Mouse (Mus musculus): ENCODE data around the gene Vps35. TPM values are rescaled to one million over a fixed set of nuclear protein-coding genes. Genes with fewer than 3 reads are reported as not detected.

Vps35 gene
- polyA plus RNA-seq, 1 experiment from 2014 or later = 166 TPM

DNA sequence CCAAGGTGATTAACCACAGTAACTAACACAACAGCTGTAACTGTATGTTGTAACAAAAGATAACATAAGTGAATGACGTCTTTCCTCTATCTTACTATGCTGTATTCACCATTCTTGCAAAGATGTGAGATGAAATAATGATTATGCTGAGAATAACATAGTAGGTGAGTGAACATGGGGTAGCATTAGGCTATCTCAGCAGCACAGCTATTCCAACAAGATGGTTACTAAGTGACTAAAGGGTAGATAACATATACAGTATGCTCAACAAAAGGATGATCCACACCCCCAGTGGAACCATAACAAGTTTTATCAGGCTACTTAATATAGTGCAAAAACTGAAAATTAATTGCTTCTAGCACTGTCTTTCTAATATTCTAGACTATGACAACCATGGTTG lies 12.8 kb downstream of the Vps35 start:
- H3K27ac ChIP-seq (ENCODE audit: low read depth, low read length) = no peak overlapping the region
- H3K4me1 ChIP-seq (replicated peaks; ENCODE audit: control insufficient read depth, insufficient read depth, low read length) = no peaks in the 10 kb centered on the region
- 97% methylated on average over 1 of the region's 1 CpGs for WGBS
- no peaks in the 10 kb centered on the region for H3K9me3 ChIP-seq (ENCODE audit: control insufficient read depth, low read length)
- ATAC-seq (replicated peaks; ENCODE audit: low FRiP score) = no peak
- H3K36me3 ChIP-seq (ENCODE audit: control insufficient read depth, insufficient read depth, low read length) = peaks cover 3% of the 10 kb centered on the region; the same call in 1 of the 2 replicates
- no peak for DNase-seq (ENCODE audit: low spot score)
- H3K27me3 ChIP-seq (ENCODE audit: control insufficient read depth, insufficient read depth, low read length) = no peaks in the 10 kb centered on the region
- no peak overlapping the region for H3K9ac ChIP-seq (ENCODE audit: low read length)
- no peak overlapping the region for H3K4me2 ChIP-seq (ENCODE audit: low read depth, low read length, severe bottlenecking)
- no peak overlapping the region for H3K4me3 ChIP-seq (ENCODE audit: low read depth, low read length)

DNA sequence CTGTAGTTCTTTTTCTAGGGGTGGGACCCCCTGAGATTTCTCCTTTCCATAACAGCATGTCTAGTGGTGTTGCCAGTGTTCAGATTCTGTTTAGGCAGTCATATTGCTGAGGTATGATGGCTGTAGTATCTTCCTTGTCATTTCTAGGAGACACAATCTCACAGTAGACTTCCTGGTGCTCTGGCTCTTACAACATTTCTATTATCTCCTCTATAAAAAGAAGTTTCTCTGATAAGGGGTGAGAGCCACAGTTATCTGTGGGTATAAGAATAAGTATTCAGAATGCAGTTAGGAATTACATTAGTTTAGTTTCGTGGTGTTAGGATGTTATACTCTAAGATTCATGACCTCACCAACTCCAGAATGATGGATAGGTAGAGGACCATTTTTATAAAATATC lies 72.3 kb downstream of the Vps35 start:
- Histone ChIP-seq H3K27ac (ENCODE audit: low read depth, low read length) (no peak overlapping the region), H3K4me1 (replicated peaks; ENCODE audit: control insufficient read depth, insufficient read depth, low read length) (no peaks in the 10 kb centered on the region), H3K9me3 (ENCODE audit: control insufficient read depth, low read length) (no peaks in the 10 kb centered on the region), H3K27me3 (ENCODE audit: control insufficient read depth, insufficient read depth, low read length) (no peaks in the 10 kb centered on the region), H3K4me3 (ENCODE audit: low read depth, low read length) (no peak overlapping the region), H3K9ac (ENCODE audit: low read length) (no peak overlapping the region), H3K4me2 (ENCODE audit: low read depth, low read length, severe bottlenecking) (no peak overlapping the region), H3K36me3 (ENCODE audit: control insufficient read depth, insufficient read depth, low read length) (no peaks in the 10 kb centered on the region)
- no peak for DNase-seq (ENCODE audit: low spot score)
- no peak for ATAC-seq (replicated peaks; ENCODE audit: low FRiP score)
- WGBS = 80% methylated on average over 1 of the region's 1 CpGs

DNA sequence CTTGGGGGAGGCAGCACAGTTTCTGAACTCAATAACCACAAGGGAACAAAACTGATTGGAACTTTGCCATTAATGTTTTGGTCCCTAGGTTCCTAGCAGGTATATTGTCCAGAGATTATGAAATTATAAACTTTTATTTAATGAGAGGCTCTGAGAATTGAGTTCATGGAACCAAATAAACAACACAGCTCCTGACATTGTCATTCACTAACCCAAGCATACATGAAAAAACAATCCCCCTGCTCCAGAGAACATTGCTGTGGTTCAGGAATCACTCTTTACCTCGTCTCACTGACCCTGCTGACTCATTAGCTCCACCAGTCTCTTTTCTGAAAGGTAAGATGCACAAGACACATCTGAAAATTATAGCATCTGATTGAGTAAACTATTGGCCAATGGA lies 73.9 kb downstream of the Vps35 start, which contains the start of gene Olfr371:
TSS of gene Olfr371 (plus strand) at position 301 of the 400 bp plus-strand sequence.
- Histone ChIP-seq H3K4me3 (ENCODE audit: low read depth, low read length) (no peak within 1 kb of the TSS), H3K4me2 (ENCODE audit: low read depth, low read length, severe bottlenecking) (no peak within 1 kb of the TSS), H3K9me3 (ENCODE audit: control insufficient read depth, low read length) (no peaks in the 10 kb centered on the region), H3K9ac (ENCODE audit: low read length) (no peak within 1 kb of the TSS), H3K36me3 (ENCODE audit: control insufficient read depth, insufficient read depth, low read length) (no peaks in the 10 kb centered on the region), H3K4me1 (replicated peaks; ENCODE audit: control insufficient read depth, insufficient read depth, low read length) (no peaks in the 10 kb centered on the region), H3K27ac (ENCODE audit: low read depth, low read length) (no peak within 1 kb of the TSS), H3K27me3 (ENCODE audit: control insufficient read depth, insufficient read depth, low read length) (no peaks in the 10 kb centered on the region)
- 50% methylated on average over 1 of the region's 1 CpGs for WGBS
- DNase-seq (ENCODE audit: low spot score) (no peak), ATAC-seq (replicated peaks; ENCODE audit: low FRiP score) (no peak)

DNA sequence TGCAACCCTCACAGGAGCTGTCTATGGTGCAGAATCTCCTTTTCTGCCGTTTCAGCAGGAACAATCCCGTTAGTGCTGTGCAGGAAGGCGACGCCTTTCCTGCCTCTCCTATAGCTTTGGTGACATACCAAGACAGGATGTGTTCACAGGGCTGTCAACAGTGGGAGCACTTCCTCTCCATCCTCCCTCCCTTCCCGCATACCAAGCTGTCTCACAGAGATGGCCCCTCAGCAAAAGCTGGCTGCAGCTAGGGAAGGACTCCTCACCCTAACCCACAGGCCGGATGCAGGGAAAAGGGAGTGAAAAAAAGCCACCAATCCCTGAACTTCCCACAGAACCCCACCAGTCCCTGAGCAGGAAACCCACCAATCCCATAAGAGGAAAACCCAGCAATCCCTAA lies 78.6 kb downstream of the Vps35 start:
- ATAC-seq (replicated peaks; ENCODE audit: low FRiP score) (no peak), DNase-seq (ENCODE audit: low spot score) (no peak)
- Histone ChIP-seq H3K4me3 (ENCODE audit: low read depth, low read length) (no peak overlapping the region), H3K9ac (ENCODE audit: low read length) (no peak overlapping the region), H3K27me3 (ENCODE audit: control insufficient read depth, insufficient read depth, low read length) (no peaks in the 10 kb centered on the region), H3K4me2 (ENCODE audit: low read depth, low read length, severe bottlenecking) (no peak overlapping the region), H3K4me1 (replicated peaks; ENCODE audit: control insufficient read depth, insufficient read depth, low read length) (no peaks in the 10 kb centered on the region), H3K9me3 (ENCODE audit: control insufficient read depth, low read length) (no peaks in the 10 kb centered on the region), H3K27ac (ENCODE audit: low read depth, low read length) (no peak overlapping the region), H3K36me3 (ENCODE audit: control insufficient read depth, insufficient read depth, low read length) (no peaks in the 10 kb centered on the region)
- WGBS = 57% methylated on average over 6 of the region's 6 CpGs

DNA sequence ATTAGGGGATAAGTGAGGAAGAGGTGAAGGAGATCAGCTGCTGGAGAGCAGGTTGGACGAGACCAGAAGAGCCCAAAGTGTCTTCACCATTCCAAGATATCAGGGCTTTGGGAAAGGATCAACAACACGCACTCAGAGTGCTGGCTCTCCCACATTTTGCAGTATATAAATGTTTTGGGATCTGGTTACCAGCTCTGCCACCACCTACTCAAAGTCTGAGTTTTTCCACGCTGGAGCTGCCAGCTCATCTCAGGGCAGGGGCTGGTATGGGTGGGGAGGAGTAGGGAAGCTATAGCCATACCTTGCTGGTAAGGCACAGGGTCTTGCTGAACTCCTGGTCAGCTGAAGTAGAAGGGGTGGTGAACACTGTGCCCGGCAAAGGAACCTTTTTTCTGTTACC lies 79.4 kb downstream of the Vps35 start:
- Histone ChIP-seq H3K9me3 (ENCODE audit: control insufficient read depth, low read length) (no peaks in the 10 kb centered on the region), H3K9ac (ENCODE audit: low read length) (no peak overlapping the region), H3K27me3 (ENCODE audit: control insufficient read depth, insufficient read depth, low read length) (no peaks in the 10 kb centered on the region), H3K4me3 (ENCODE audit: low read depth, low read length) (no peak overlapping the region), H3K27ac (ENCODE audit: low read depth, low read length) (no peak overlapping the region), H3K36me3 (ENCODE audit: control insufficient read depth, insufficient read depth, low read length) (no peaks in the 10 kb centered on the region), H3K4me2 (ENCODE audit: low read depth, low read length, severe bottlenecking) (no peak overlapping the region), H3K4me1 (replicated peaks; ENCODE audit: control insufficient read depth, insufficient read depth, low read length) (no peaks in the 10 kb centered on the region)
- DNase-seq (ENCODE audit: low spot score) (no peak), ATAC-seq (replicated peaks; ENCODE audit: low FRiP score) (no peak)
- 84% methylated on average over 4 of the region's 4 CpGs for WGBS

Other genes starting within 250 kb of the Vps35 start
- 23.8 and 33.8 TPM in 2 replicates for gene Fbxw9, start 239.7 kb downstream of the Vps35 start, polyA plus RNA-seq (2014; fragmentation: Nextera tagmentation; extraction: Ambion mirVana)
- gene Gm5741, start 231.8 kb downstream of the Vps35 start, polyA plus RNA-seq (2014; fragmentation: Nextera tagmentation; extraction: Ambion mirVana) = not detected in 2 replicates
- 63.5 and 68.5 TPM in 2 replicates for gene Dhps, start 228.0 kb downstream of the Vps35 start, polyA plus RNA-seq (2014; fragmentation: Nextera tagmentation; extraction: Ambion mirVana)
- gene Wdr83os, start 219.1 kb downstream of the Vps35 start, polyA plus RNA-seq (2014; fragmentation: Nextera tagmentation; extraction: Ambion mirVana) = 123 and 125 TPM in 2 replicates
- 47.3 and 57.4 TPM in 2 replicates for gene Wdr83, start 218.5 kb downstream of the Vps35 start, polyA plus RNA-seq (2014; fragmentation: Nextera tagmentation; extraction: Ambion mirVana)
- 20.9 and 21.0 TPM in 2 replicates for gene Man2b1, start 216.5 kb downstream of the Vps35 start, polyA plus RNA-seq (2014; fragmentation: Nextera tagmentation; extraction: Ambion mirVana)
- gene Zfp791, start 176.7 kb downstream of the Vps35 start, polyA plus RNA-seq (2014; fragmentation: Nextera tagmentation; extraction: Ambion mirVana) = 1.1 and 1.3 TPM in 2 replicates
- gene Cks1brt, start 147.9 kb downstream of the Vps35 start, polyA plus RNA-seq (2014; fragmentation: Nextera tagmentation; extraction: Ambion mirVana) = not detected in 2 replicates
- not detected in 2 replicates for gene Olfr371, start 73.8 kb downstream of the Vps35 start, polyA plus RNA-seq (2014; fragmentation: Nextera tagmentation; extraction: Ambion mirVana)
- 145 and 159 TPM in 2 replicates for gene Orc6, start 170 bp downstream of the Vps35 start, polyA plus RNA-seq (2014; fragmentation: Nextera tagmentation; extraction: Ambion mirVana)
- 1.2 and 1.7 TPM in 2 replicates for gene Mylk3, start 86.5 kb upstream of the Vps35 start, polyA plus RNA-seq (2014; fragmentation: Nextera tagmentation; extraction: Ambion mirVana)
- 40.1 and 48.2 TPM in 2 replicates for gene 4921524J17Rik, start 133.0 kb upstream of the Vps35 start, polyA plus RNA-seq (2014; fragmentation: Nextera tagmentation; extraction: Ambion mirVana)
- gene Gpt2, start 192.8 kb upstream of the Vps35 start, polyA plus RNA-seq (2014; fragmentation: Nextera tagmentation; extraction: Ambion mirVana) = 38.6 and 41.4 TPM in 2 replicates